Mouse (Mus musculus) frontal cortex, postnatal 14 days (tissue): ENCODE data around the gene Wdr86.
"Not testable (repeated sequence)": the region's sequence is repeated elsewhere in the genome, so short reads cannot be mapped to it uniquely, and the experiment has no call there.

ENCODE experiments used
- DNase-seq, 2 experiments: peaks; one replicate each; pipeline ENCODE4 v3.0.0; 2022; ENCODE audit warnings: low spot score in 2 of 2

Wdr86 gene

DNA sequence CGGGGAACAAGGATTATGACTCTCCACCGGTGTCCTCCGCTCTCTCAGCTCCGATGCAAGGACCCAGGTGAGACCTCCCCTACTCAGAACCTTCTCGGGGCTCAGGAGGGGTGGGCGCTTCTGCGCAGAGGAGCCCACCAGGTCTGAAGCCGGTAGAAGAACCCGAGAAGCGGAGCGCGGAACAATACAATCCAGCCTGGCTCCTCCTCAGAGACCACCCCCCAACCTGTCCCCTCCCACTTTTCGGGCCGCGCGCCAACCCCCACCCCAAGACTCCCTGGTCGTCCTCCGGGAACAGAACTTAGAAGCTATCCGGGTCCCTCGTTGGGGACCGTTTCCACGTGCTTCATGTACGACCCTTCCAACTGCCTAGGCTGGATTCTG is at the start of gene Wdr86:
Wdr86 (minus strand) TSS at position 240 of the 384 bp plus-strand sequence.
- DNase-seq = no peak

DNA sequence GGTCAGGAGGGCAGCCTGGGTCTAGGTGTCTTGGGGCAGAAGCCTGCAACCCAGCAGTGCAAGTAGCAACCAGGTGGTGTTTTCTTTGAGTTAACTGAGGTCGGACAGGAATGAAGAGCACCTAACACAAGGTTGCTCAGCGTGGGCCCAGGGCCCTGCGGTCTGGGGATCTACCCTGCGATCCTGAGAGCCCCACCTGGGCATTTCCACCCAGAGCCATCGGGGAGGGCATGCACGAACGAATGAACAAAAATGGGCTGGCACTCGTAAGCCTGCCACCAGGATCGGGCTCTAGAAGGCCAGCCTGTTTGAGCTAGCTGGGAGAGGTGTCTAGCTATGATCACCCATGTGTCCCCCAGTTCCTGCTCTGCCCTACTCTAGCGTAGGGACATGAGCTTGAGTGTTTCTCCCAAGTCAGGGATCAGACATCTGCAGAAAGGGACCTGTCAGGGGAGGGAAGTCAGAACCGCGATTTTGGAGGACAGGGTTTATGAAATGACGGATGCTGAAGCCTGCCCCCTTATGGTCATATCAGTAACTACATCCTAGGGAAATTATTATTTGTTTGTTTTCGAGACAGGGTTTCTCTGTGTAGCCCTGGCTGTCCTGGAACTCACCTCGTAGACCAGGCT is 49.5 kb upstream of the Wdr86 start:
- DNase-seq = no peak

- no peak for DNase-seq
Observed at GRCm38 (mm10) chr5:24779321-24779720, 48.8 kb upstream of the Wdr86 start.

GRCm38 (mm10) chr5:24778843-24779140 is 48.3 kb upstream of the Wdr86 start:
- DNase-seq = no peak

DNA sequence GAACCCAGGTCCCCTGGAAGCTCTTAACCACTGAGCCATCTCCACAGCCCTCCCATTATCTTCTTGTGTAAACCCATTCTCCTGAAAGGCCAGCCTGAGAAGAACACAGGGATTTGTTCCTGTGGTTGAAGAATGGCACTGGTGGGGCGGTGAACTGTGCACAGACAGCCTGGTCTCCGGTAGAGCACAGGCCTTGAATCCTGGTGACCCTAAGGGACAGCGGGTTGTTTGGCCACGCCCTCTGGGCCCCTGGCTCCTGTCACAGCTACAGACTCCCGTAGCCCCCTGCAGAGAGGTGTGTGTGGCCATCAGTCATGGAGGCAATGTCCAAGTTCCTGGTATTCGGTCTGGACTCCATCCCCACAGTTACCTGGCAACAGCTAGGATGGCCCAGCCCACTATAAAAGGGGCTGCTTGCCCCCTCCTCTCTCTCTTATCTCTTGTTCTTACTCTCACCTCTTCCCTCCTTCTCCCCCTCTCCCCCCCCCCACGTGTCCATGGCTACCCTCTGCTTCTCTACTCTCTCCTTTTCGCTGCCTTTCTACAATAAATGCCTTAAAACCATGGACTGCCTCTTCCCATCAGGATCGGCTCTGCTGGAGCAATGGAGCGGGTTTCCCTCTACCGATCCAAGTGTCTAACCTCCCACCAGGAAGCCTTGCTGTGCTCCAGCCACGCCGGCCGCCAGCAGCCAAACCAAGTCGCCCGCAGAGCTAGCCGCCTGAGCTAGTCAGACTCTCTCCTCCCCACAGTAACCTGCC is 47.7 kb upstream of the Wdr86 start:
- DNase-seq = no peak

DNA sequence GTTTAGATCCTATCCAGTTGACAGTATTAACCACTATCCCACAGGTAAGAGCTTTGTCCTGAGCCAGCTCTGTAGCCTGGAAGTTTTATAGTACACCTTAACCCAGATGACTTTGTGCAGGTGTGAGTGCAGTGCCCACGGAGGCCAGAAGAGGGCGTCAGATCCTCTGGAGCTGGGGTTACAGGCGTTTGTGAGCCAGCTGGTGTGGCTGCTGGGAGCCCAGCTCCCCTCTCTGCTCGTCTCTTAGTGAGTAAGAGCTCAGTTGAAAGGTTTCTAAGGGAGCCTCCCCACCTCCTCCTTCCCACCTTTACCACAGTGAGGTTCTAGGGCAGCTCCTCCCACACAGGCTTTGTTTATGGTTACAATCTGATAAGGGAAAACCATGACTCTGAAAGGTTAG is 46.2 kb upstream of the Wdr86 start:
- DNase-seq = no peak

DNA sequence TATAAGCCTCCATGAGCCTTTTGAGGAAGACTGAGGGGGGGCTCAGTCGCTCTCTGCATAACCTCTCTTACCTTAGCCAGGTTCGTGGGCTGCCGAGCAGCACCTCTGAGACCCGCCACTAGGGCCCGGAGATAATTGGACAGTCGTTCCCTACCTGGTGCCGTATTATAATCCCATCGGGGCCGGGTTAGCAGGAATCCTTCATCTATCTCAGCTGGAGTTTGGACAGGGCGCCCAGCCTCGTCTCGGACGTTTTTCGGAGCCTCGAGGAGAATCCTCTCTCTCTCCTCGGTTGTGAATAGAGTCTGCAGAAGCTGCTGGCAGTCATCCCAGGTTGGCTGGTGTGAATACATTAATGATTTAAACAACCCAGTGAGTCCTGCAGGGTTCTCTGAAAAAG is 44.0 kb upstream of the Wdr86 start:
- not testable (repeated sequence) for DNase-seq

- DNase-seq = no peak
Observed at GRCm38 (mm10) chr5:24757816-24758215, 27.3 kb upstream of the Wdr86 start, which contains the start of gene Crygn. TSS of gene Crygn (minus strand) at chr5:24758008.

DNA sequence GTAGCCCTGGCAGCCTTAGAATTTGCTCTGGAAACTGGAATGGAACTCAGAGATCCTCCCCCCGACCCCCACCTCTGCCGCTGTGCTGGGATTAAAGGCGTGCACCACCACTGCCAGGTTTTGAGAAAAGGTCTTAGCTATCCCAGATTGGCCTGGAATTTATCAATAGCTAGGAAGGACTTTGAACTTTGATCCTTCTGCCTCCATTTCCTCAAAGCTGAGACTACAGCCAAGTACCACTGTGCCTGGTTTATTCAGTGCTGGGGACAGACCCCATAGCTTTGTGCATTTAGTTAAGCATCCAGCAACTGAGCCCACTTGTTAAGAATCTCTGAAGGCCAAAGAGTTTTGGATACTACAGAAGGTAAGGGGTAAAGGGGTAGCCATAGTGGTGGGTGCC is 26.4 kb upstream of the Wdr86 start:
- DNase-seq = no peak

- DNase-seq = no peak
Observed at GRCm38 (mm10) chr5:24752175-24752498, 21.6 kb upstream of the Wdr86 start.

- peak; percentile 32 to 40 for DNase-seq
Observed at GRCm38 (mm10) chr5:24751305-24752174, 21.0 kb upstream of the Wdr86 start.

- DNase-seq = peak; percentile 65 to 73
Observed at GRCm38 (mm10) chr5:24750321-24751304, 20.1 kb upstream of the Wdr86 start.

- no peak for DNase-seq
Observed at GRCm38 (mm10) chr5:24749731-24750130, 19.2 kb upstream of the Wdr86 start.

GRCm38 (mm10) chr5:24747533-24747932 is 17.0 kb upstream of the Wdr86 start:
- no peak for DNase-seq

DNA sequence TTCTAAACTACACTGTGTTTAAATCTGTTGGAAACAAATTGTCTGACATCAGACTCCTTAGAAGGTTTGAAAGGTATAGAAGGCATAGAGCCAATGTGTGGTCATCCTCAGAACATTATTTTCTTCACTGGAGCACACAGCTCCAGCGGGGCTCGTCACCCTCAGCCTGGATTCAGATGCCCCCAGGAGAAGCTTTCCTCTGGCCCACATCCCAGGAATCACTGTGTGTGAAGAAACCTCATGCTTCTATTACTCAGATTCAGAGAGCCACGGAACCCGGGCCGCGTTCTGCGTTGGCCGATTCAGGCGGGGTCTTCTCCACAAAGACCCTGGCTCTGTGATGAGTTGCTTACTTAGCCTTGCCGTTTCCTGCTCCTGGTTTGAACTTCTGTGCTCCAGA is 13.4 kb upstream of the Wdr86 start:
- no peak for DNase-seq

GRCm38 (mm10) chr5:24741172-24741885 is 10.8 kb upstream of the Wdr86 start:
- DNase-seq = no peak

DNA sequence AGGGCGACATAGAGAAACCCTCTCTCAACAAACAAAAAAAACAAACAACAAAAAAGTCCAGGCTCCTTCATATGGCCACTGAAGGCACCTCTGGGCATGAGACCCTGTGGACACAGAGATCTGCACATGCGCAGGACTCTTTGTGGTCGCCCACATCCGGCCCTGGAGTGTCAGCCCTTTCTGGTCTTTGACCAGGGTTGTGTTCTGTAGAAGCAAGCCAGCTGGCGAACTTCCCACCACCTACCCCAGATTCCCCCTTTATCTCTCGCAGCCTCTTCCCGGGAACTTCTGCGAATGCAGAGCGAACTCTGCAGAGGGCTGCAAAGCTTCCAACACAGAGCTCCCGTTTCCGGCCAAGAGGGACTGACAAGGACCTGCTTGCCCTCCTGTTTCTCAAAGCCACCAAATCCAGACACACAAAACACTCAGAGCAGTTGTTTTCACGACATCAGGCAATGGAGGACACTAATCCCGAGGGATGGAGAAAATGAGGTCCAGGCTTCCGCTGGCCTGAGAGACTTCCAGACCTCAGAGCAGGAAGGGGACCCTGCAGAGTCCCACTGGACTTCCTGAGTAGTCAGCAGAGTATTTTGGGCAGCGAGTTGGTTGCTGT is 8.7 kb upstream of the Wdr86 start:
- peak in 1 of 2 experiments; percentile 44 for DNase-seq

DNA sequence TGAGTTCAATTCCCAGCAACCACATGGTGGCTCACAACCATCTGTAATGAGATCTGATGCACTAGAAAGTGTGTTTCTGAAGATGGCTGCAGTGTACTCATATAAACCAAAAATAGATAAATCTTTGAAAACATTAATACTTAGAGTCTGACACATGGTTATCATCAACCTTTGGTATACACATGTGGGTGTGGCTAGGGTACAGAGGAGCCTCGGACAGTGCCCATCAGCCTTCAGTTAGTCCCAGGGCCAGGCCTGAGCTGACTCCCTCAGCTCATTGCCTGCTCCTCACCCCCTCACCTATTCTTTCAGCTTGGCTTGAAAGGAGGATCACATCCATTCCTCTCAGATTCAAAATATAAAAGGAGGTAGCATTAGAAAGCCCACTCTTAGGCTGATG is 8.0 kb upstream of the Wdr86 start:
- no peak for DNase-seq

- no peak for DNase-seq
Observed at GRCm38 (mm10) chr5:24737595-24737994, 7.1 kb upstream of the Wdr86 start.

- no peak for DNase-seq
Observed at GRCm38 (mm10) chr5:24733771-24734426, 3.4 kb upstream of the Wdr86 start.
